In genomic region chr11:72396621-72397020, GRCm38 (mm10) we compare ENCODE assay signal across 9 mouse cellular contexts. TPM values are rescaled to one million over a fixed set of nuclear protein-coding genes. Genes with fewer than 3 reads are reported as not detected.
A peak's percentile ranks its signal among the peaks of the same experiment; 100 is the strongest.
DNase-seq lines count a peak whose midpoint lies in the region; ATAC-seq and TF ChIP-seq lines count a peak whose summit lies in the region.
"Had no signal": no experiment of that assay in that cellular context is flagged by ENCODE, and none has a peak within 500 bp of the region (broad histone marks: within the 10 kb centered on the region; RNA-seq: fewer than 3 reads in every experiment).

No protein-coding gene starts in this region.

- H3K9me3 ChIP-seq in liver, embryonic 15.5 days (replicated peaks) = no peaks in the 10 kb centered on the region
- H3K9me3 ChIP-seq in liver, embryonic 12.5 days (replicated peaks) = no peaks in the 10 kb centered on the region
- no peaks in the 10 kb centered on the region for H3K9me3 ChIP-seq in heart, embryonic 10.5 days
- no peaks in the 10 kb centered on the region for H3K9me3 ChIP-seq in intestine, postnatal 0 days (ENCODE audit: control insufficient read depth)
- no peaks in the 10 kb centered on the region for H3K9me3 ChIP-seq in stomach, embryonic 16.5 days (replicated peaks; ENCODE audit: control insufficient read depth, low read length)

- no peak for TF ChIP-seq CTCF in intestine, postnatal 0 days (IDR thresholded peaks at IDR 0.05; ENCODE audit: low read depth)

- H3K4me3 ChIP-seq in liver, embryonic 15.5 days (replicated peaks) = no peak overlapping the region
- no peak overlapping the region for H3K4me3 ChIP-seq in liver, embryonic 12.5 days
- no peak overlapping the region for H3K4me3 ChIP-seq in heart, embryonic 10.5 days
- H3K4me3 ChIP-seq in intestine, postnatal 0 days (ENCODE audit: low read depth, low read length) = no peak overlapping the region
- H3K4me3 ChIP-seq in stomach, embryonic 16.5 days (replicated peaks; ENCODE audit: low read length) = no peak overlapping the region

- H3K4me2 ChIP-seq in liver, embryonic 15.5 days = no peak overlapping the region
- no peak overlapping the region for H3K4me2 ChIP-seq in liver, embryonic 12.5 days
- H3K4me2 ChIP-seq in intestine, postnatal 0 days (replicated peaks; ENCODE audit: low read depth) = no peak overlapping the region
- peak overlapping the region; percentile 10; the same call in 1 of the 2 replicates for H3K4me2 ChIP-seq in stomach, embryonic 16.5 days (ENCODE audit: low read depth, low read length)

- ATAC-seq in liver, embryonic 15.5 days (ENCODE audit: insufficient read depth) = 0 out of 2 replicates have a peak, but pooled peaks have one; percentile 47
- ATAC-seq in liver, embryonic 12.5 days = no peak
- 0 out of 2 replicates have a peak, but pooled peaks have one; percentile 19 for ATAC-seq in intestine, postnatal 0 days
- ATAC-seq in stomach, embryonic 16.5 days (ENCODE audit: insufficient read depth, low FRiP score) = peak; percentile 67

- no peaks in the 10 kb centered on the region for H3K36me3 ChIP-seq in liver, embryonic 15.5 days (replicated peaks)
- peaks cover 16% of the 10 kb centered on the region for H3K36me3 ChIP-seq in liver, embryonic 12.5 days
- H3K36me3 ChIP-seq in heart, embryonic 10.5 days = peaks cover 88% of the 10 kb centered on the region
- H3K36me3 ChIP-seq in intestine, postnatal 0 days (ENCODE audit: control insufficient read depth, insufficient read depth) = peaks cover 4% of the 10 kb centered on the region; the same call in 1 of the 2 replicates
- H3K36me3 ChIP-seq in stomach, embryonic 16.5 days (ENCODE audit: control insufficient read depth, insufficient read depth, low read length) = peaks cover 5% of the 10 kb centered on the region; the same call in 1 of the 2 replicates

- no peak overlapping the region for H3K27ac ChIP-seq in liver, embryonic 15.5 days (replicated peaks)
- no peak overlapping the region for H3K27ac ChIP-seq in liver, embryonic 12.5 days
- peak overlapping the region; percentile 71 for H3K27ac ChIP-seq in heart, embryonic 10.5 days
- peak overlapping the region; percentile 64; the same call in 1 of the 2 replicates for H3K27ac ChIP-seq in intestine, postnatal 0 days (ENCODE audit: low read depth, low read length)
- peak overlapping the region; percentile 81 for H3K27ac ChIP-seq in stomach, embryonic 16.5 days (ENCODE audit: low read length)

- no peaks in the 10 kb centered on the region; the same call in 1 of the 2 replicates for H3K27me3 ChIP-seq in liver, embryonic 15.5 days
- no peaks in the 10 kb centered on the region for H3K27me3 ChIP-seq in liver, embryonic 12.5 days (replicated peaks)
- H3K27me3 ChIP-seq in heart, embryonic 10.5 days (ENCODE audit: insufficient read depth, poor library complexity, severe bottlenecking) = no peaks in the 10 kb centered on the region
- no peaks in the 10 kb centered on the region for H3K27me3 ChIP-seq in intestine, postnatal 0 days (replicated peaks; ENCODE audit: control insufficient read depth, insufficient read depth, low read length)
- H3K27me3 ChIP-seq in stomach, embryonic 16.5 days (ENCODE audit: control insufficient read depth, insufficient read depth, low read length) = no peaks in the 10 kb centered on the region

- WGBS in liver, embryonic 15.5 days (ENCODE audit: insufficient replicate concordance) = 59% methylated on average over 7 of the region's 7 CpGs
- 54% methylated on average over 7 of the region's 7 CpGs for WGBS in liver, embryonic 12.5 days (ENCODE audit: insufficient replicate concordance)
- WGBS in heart, embryonic 10.5 days = 59% methylated on average over 7 of the region's 7 CpGs
- 55% methylated on average over 7 of the region's 7 CpGs for WGBS in intestine, postnatal 0 days
- 53% methylated on average over 7 of the region's 7 CpGs for WGBS in stomach, embryonic 16.5 days

- DNase-seq in heart, embryonic 10.5 days (ENCODE audit: low spot score) = no peak
- no peak for DNase-seq in left cerebral cortex, adult 11 months (ENCODE audit: low spot score)
- DNase-seq in Muller cell, postnatal 12 days (ENCODE audit: inconsistent ontology term) = no peak

- H3K9ac ChIP-seq in liver, embryonic 15.5 days = no peak overlapping the region
- no peak overlapping the region for H3K9ac ChIP-seq in liver, embryonic 12.5 days
- no peak overlapping the region for H3K9ac ChIP-seq in intestine, postnatal 0 days (ENCODE audit: low read depth, low read length)
- 0 out of 2 replicates have a peak overlapping the region, but pooled peaks have one; percentile 1 for H3K9ac ChIP-seq in stomach, embryonic 16.5 days (ENCODE audit: low read length)

- H3K4me1 ChIP-seq in liver, embryonic 15.5 days (replicated peaks) = no peaks in the 10 kb centered on the region
- H3K4me1 ChIP-seq in liver, embryonic 12.5 days = no peaks in the 10 kb centered on the region
- peaks cover 63% of the 10 kb centered on the region for H3K4me1 ChIP-seq in heart, embryonic 10.5 days
- peaks cover 5% of the 10 kb centered on the region; the same call in 1 of the 2 replicates for H3K4me1 ChIP-seq in intestine, postnatal 0 days (replicated peaks; ENCODE audit: control insufficient read depth, insufficient read depth, low read length)
- peaks cover 26% of the 10 kb centered on the region for H3K4me1 ChIP-seq in stomach, embryonic 16.5 days (ENCODE audit: control insufficient read depth, insufficient read depth, low read length)

RNA-seq across cellular contexts. Expression of gene Smtnl2, which starts 14.9 kb away (rescaled TPM):
- 4.2 and 4.5 TPM in 2 replicates for polyA plus RNA-seq in liver, embryonic 15.5 days (2015; fragmentation: Nextera tagmentation; extraction: Ambion mirVana)
- 11.3 and 12.5 TPM in 2 replicates for polyA plus RNA-seq in liver, embryonic 12.5 days (2016; fragmentation: Nextera tagmentation; extraction: Ambion mirVana)
- polyA plus RNA-seq in heart, embryonic 10.5 days (2016; fragmentation: Nextera tagmentation; extraction: Ambion mirVana) = 148 and 184 TPM in 2 replicates
- 7.8 and 8.1 TPM in 2 replicates for polyA plus RNA-seq in intestine, postnatal 0 days (2015; fragmentation: Nextera tagmentation; extraction: Ambion mirVana)
- polyA plus RNA-seq in stomach, embryonic 16.5 days (2015; fragmentation: Nextera tagmentation; extraction: Ambion mirVana) = 44.0 and 46.2 TPM in 2 replicates

RNA-seq across cellular contexts. Expression of gene Tekt1, which starts 34.4 kb away (rescaled TPM):
- polyA plus RNA-seq in liver, embryonic 15.5 days (2015; fragmentation: Nextera tagmentation; extraction: Ambion mirVana) = not detected in 2 replicates
- polyA plus RNA-seq in liver, embryonic 12.5 days (2016; fragmentation: Nextera tagmentation; extraction: Ambion mirVana) = 0.08 and 0.12 TPM in 2 replicates
- polyA plus RNA-seq in heart, embryonic 10.5 days (2016; fragmentation: Nextera tagmentation; extraction: Ambion mirVana) = 0.39 and 2.0 TPM in 2 replicates
- 0.08 TPM in 1 of 2 replicates, not detected in the other for polyA plus RNA-seq in intestine, postnatal 0 days (2015; fragmentation: Nextera tagmentation; extraction: Ambion mirVana)
- 0.18 and 0.59 TPM in 2 replicates for polyA plus RNA-seq in stomach, embryonic 16.5 days (2015; fragmentation: Nextera tagmentation; extraction: Ambion mirVana)
- polyA plus RNA-seq: liver, adult 2 months had no signal

RNA-seq across cellular contexts. Expression of gene Ggt6, which starts 38.7 kb away (rescaled TPM):
- 0.32 and 0.36 TPM in 2 replicates for polyA plus RNA-seq in liver, embryonic 15.5 days (2015; fragmentation: Nextera tagmentation; extraction: Ambion mirVana)
- polyA plus RNA-seq in liver, embryonic 12.5 days (2016; fragmentation: Nextera tagmentation; extraction: Ambion mirVana) = 0.12 TPM in 1 of 2 replicates, not detected in the other
- not detected in 2 replicates for polyA plus RNA-seq in heart, embryonic 10.5 days (2016; fragmentation: Nextera tagmentation; extraction: Ambion mirVana)
- 8.1 and 8.6 TPM in 2 replicates for polyA plus RNA-seq in intestine, postnatal 0 days (2015; fragmentation: Nextera tagmentation; extraction: Ambion mirVana)
- 8.1 and 8.9 TPM in 2 replicates for polyA plus RNA-seq in stomach, embryonic 16.5 days (2015; fragmentation: Nextera tagmentation; extraction: Ambion mirVana)
- polyA plus RNA-seq: midbrain, postnatal 0 days had no signal

RNA-seq across cellular contexts. Expression of gene Mybbp1a, which starts 44.5 kb away (rescaled TPM):
- 66.0 and 70.7 TPM in 2 replicates for polyA plus RNA-seq in liver, embryonic 15.5 days (2015; fragmentation: Nextera tagmentation; extraction: Ambion mirVana)
- polyA plus RNA-seq in liver, embryonic 12.5 days (2016; fragmentation: Nextera tagmentation; extraction: Ambion mirVana) = 174 and 192 TPM in 2 replicates
- polyA plus RNA-seq in heart, embryonic 10.5 days (2016; fragmentation: Nextera tagmentation; extraction: Ambion mirVana) = 133 and 186 TPM in 2 replicates
- 37.3 and 40.7 TPM in 2 replicates for polyA plus RNA-seq in intestine, postnatal 0 days (2015; fragmentation: Nextera tagmentation; extraction: Ambion mirVana)
- 117 and 133 TPM in 2 replicates for polyA plus RNA-seq in stomach, embryonic 16.5 days (2015; fragmentation: Nextera tagmentation; extraction: Ambion mirVana)

Comparison
In these comparisons a context has a peak if more than half of its experiments do, and no peak if none do; other contexts are left out.
1. H3K27ac ChIP-seq: peak in heart, embryonic 10.5 days (single experiment), intestine, postnatal 0 days (single experiment) and stomach, embryonic 16.5 days (single experiment); none in liver, embryonic 15.5 days (single experiment) and liver, embryonic 12.5 days (single experiment).